Mouse (Mus musculus) left cerebral cortex, adult 2 months (tissue): ENCODE results near the gene Wdr25. TPM values are rescaled to one million over a fixed set of nuclear protein-coding genes. Genes with fewer than 3 reads are reported as not detected.

Experiments used
- DNase-seq, 2 experiments: peaks; one replicate each; pipeline ENCODE4 v3.0.0; 2021 to 2022; ENCODE audit warnings: low spot score in 2 of 2, mixed read lengths in 1 of 2; ENCODE audit errors: extremely low spot score in 1 of 2
- H3K27ac ChIP-seq: fragments of 200-600 bp; 2 replicates; pipeline ENCODE4 v1.8.1; 2022
- H3K4me3 ChIP-seq: fragments of 200-600 bp; 2 replicates; pipeline ENCODE4 v1.8.1; 2022
- CTCF ChIP-seq: fragments of 200-600 bp; IDR thresholded peaks from 2 replicates; pipeline ENCODE4 v1.8.1; 2022; ENCODE audit warnings: antibody characterized with exemption, mild to moderate bottlenecking, moderate library complexity
- intact Hi-C: fragments of 180-260 bp; cut with DNase I; formaldehyde crosslinking; loops from one replicate; pipeline ENCODE4 v1.15.1; 2025
- total RNA-seq, 2 experiments: library from RNA; stranded (reverse); gene quantifications; 2 replicates each; pipeline ENCODE4 v1.2.3; 2021

Wdr25 gene
- total RNA-seq, 2 experiments from 2014 or later, result 10.2 to 13.4 TPM

DNA sequence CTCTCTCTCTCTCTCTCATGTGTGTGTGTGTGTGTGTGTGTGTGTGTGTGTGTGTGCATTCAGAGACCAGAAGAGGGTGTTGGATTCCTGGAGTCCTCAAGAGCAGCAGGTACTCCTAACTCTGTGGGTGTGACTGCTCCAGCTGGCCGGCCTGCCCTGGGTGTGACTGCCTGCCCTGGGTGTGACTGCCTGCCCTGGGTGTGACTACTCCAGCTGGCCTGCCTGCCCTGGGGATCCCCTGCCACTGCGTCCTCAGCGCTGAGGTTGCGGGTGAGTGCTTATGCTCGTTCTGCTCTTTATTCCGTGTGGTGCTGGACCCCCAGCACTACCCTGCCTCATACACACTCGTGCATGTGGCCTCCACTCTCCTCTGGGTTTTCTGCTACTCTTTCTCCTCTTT lies 109.5 kb downstream of the Wdr25 start:
- DNase-seq, result no peak
- Histone ChIP-seq H3K27ac (no peak overlapping the region), H3K4me3 (no peak overlapping the region)
- TF ChIP-seq CTCF, result no peak
- intact Hi-C loops, result no loop called here

DNA sequence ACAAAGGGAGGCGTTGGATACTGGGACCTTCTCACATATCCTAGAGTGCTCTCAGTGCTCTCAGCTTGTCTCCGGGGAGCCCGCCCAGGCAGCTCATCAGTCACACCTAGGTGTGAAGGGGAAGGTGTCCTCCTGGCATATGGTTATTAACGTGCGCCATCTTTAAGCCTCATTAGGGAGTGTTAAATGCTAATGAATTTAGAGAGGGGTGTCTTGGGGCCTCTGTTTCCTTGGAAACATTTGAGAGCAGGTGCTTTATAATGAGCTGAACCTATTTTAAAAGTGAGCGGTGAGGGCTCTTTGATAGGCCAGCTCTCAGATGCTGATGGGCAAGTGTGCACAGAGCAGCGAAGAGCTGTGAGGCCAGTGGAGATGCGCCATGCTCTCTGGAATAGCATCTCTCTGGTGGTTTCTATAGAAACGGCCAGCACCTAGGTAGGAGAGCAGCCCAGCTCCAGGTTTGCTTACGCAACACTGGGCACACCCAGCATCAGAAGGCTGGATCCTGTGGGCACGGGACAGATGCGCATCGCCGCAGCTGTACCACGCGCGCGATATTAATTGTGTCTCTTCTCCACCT lies 116.7 kb downstream of the Wdr25 start:
- DNase-seq, result peak in 1 of 2 experiments; percentile 37
- intact Hi-C loops, result no loop called here
- no peak overlapping the region for H3K4me3 ChIP-seq
- no peak for TF ChIP-seq CTCF
- no peak overlapping the region for H3K27ac ChIP-seq

DNA sequence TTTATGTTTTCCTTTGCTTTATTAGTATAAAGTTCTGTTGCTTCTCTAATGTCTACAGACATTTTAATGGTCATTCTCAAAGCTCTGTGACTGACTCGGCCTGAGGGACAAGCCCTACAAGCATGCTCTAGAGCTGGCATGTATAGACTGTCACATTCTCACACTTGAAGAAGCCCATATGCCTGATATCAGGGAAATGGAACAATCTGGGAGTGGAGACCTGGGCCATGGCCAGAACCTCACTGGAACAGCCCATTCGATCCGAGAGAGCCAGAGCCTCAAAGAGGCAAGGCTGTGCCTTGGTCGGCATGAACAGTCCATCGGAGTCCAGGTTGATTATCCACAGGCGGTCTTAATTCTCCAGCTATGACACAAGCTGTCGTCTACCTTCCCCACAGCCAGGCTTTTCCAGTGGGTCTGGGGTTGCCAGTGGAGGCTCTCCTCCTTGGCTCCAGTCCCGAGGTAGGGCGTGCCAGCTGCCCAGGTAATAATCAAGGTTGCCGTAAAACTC lies 128.8 kb downstream of the Wdr25 start:
- H3K4me3 ChIP-seq, result no peak overlapping the region
- H3K27ac ChIP-seq, result no peak overlapping the region
- intact Hi-C loops, result no loop called here
- DNase-seq, result no peak
- TF ChIP-seq CTCF, result no peak

DNA sequence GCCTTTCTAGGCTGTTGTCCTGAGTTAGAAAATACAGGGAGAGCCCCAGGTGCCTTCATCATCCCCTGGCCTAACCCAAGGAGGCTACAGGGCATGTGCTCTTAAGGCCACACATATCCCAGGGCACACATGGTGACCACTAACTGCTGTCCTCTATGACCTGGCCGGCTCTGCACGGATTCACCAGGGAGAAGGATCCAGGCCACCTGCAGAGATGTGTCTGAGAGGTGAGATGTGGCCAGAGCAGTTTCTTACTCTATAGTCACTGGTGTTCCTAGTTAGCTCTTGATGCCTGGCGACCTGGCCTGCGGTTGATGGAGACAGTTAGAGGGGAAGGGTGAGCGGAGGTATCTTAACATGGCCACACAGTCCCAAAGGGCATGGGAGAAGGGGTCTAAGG lies 129.5 kb downstream of the Wdr25 start:
- Histone ChIP-seq H3K27ac (no peak overlapping the region), H3K4me3 (no peak overlapping the region)
- DNase-seq, result no peak
- TF ChIP-seq CTCF, result no peak
- intact Hi-C loops, result no loop called here

DNA sequence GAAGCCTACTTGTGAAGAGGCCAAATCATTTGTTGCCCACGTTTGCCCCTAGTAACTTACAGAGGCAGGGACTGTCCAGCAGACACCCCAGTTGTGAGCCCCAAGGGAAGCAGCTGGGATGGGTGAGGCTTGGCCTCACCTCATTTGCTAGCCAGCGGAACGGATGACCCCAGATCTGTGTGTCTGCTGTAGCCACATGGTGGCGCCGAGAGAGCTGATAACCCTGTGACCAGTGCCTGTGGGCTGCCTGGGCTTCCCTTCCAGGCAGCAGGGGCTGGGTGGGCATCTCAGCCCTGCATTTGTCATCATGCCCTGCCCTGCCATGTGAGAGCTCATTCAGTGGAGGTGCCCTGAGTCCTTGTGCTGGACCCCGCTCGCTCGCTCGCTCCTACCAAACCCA lies 130.3 kb downstream of the Wdr25 start:
- Histone ChIP-seq H3K4me3 (no peak overlapping the region), H3K27ac (no peak overlapping the region)
- peak; percentile 41 for TF ChIP-seq CTCF
- DNase-seq, result no peak
- intact Hi-C loops, result no loop called here

DNA sequence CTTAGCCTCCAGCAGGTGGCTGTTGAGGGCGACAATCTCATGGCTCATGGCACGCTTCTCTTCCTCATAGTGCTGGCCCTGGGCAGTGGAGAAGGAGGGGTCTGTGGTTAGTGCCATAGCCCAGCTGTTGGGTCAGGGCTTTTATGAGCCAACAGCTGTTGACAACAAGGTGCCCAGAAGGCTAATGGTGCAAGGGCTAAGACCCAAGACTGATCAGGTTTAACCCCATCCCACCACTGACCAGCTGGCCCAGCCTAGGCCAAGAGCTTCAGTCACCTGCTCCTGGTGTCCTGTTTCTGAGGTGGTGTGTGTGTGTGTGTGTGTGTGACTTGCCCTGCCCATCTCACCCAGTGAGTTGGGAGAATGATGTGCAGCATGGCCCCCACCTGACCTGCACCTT lies 143.6 kb downstream of the Wdr25 start:
- no peak for TF ChIP-seq CTCF
- intact Hi-C loops, result no loop called here
- no peak for DNase-seq

DNA sequence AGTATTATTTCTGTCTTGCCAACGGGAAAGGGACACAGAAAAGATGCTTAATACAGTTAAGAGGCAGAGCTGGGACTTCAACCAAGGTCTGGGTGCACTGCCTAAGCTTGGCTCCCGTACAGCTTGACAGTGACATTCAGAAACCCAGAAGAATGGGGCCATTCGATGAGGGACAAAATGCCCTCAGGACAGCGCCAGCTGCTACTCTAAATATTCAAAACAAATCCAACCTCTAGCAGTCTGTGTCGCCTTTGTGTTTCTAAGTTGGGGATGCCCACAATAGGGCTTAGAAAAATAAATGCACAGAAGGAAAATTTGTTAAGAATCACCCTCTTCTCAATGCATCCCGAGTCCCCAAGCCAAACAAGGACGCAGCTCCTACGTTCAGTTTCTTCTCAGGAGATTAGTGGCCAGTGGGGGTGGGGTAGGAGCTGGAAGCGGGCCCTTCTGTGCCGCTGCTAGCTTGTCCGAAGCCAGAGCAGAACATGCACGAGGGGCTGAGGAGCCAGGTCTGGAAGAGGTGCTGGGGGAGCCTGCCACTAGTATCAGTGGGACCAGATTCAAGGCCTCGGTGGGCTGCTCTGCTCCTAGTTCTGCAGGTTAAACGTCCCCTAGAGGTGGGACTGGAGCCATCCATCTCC lies 144.9 kb downstream of the Wdr25 start:
- no peak for DNase-seq
- intact Hi-C loops, result no loop called here
- no peak for TF ChIP-seq CTCF
- Histone ChIP-seq H3K4me3 (no peak overlapping the region), H3K27ac (no peak overlapping the region)

More for the DNA sequence above, 143.6 kb downstream of the Wdr25 start:
- no peak overlapping the region for H3K4me3 ChIP-seq
- H3K27ac ChIP-seq, result no peak overlapping the region

DNA sequence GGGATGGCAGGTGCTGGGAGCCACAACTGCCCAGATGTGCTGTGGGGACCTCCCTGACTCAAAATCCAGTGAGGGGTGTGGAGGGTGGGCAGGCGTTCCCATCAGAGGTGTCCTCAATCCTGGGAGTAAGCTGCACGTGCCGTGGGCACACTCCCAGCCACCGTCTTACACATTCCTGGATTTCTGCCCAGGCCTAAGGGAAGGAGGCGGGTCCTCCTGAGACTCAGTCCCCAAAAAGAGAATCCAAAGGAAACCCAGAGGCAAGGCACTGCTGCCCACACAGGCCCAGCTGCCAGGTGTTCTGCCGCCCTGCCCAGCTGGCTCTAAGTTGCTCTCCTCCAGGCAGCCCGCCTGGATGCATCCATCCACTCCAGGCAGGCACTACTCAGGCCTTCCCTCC lies 145.9 kb downstream of the Wdr25 start:
- Histone ChIP-seq H3K27ac (no peak overlapping the region), H3K4me3 (no peak overlapping the region)
- TF ChIP-seq CTCF, result no peak
- no peak for DNase-seq
- intact Hi-C loops, result no loop called here

DNA sequence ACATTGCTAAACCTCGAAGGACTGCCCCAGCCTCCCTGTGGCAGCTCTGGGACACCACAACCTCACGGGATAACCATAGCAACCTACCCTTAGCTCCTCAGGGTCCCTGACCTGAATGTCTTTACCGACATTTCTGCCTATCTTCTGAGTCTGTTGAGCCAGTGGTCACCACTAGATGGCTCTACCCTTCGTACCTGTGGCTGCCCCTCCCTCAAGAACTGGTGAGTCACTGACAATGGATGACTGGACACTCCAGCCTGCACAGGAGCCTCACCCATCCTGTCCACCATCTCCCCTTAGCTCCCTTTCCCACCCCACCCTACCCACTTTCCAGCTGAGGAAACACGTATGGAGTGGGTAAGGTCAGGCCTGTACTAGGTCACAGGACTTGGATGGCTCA lies 151.1 kb downstream of the Wdr25 start:
- peak; percentile 60 for TF ChIP-seq CTCF
- intact Hi-C loops, result no loop called here
- no peak for DNase-seq
- Histone ChIP-seq H3K4me3 (no peak overlapping the region), H3K27ac (no peak overlapping the region)

DNA sequence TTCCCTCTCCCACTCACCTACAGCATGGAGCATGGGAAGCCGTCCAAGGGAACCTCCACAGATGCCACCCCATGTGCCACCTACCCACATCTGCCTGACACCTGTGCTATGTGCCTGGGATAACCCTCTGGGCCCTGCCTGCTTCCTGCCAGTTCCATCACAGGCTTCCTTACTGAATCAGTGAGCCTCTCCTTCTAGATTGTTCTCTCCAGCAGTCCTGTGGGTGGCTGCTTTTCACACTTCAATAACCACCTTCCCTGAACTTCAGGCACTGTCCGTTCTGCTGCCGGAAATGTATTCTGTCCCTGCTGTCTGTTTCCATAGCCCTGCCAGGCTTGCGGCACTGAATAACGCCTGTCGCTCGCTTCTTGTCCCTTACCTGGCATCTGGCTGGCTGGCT lies 152.2 kb downstream of the Wdr25 start:
- no peak for TF ChIP-seq CTCF
- no peak overlapping the region for H3K27ac ChIP-seq
- DNase-seq, result no peak
- no peak overlapping the region for H3K4me3 ChIP-seq
- intact Hi-C loops, result no loop called here

DNA sequence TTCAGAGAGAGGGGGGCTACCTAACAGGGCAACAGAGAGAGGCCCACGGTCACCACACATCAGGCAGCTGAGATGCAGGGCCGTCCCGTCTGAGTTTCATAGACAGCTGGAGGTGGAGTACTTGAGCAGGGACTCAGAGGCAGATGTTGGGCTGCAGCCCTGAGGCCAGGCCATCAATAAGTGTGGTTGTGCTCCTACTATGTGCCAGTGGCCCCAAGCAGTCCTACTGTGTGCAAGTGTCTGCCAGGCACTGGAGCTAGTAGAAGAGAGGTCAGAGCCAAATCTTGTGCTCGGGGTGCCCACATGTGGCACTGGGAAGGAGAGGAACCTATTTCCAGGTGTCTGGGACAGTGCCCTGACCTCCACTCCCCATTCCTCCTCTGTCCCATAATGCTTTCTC lies 156.5 kb downstream of the Wdr25 start:
- TF ChIP-seq CTCF, result no peak
- H3K4me3 ChIP-seq, result no peak overlapping the region
- H3K27ac ChIP-seq, result no peak overlapping the region
- DNase-seq, result no peak
- intact Hi-C loops, result loop anchor here (5.0 kb wide), 1 partner anchor 1327 kb away; no protein-coding TSS in a partner anchor

DNA sequence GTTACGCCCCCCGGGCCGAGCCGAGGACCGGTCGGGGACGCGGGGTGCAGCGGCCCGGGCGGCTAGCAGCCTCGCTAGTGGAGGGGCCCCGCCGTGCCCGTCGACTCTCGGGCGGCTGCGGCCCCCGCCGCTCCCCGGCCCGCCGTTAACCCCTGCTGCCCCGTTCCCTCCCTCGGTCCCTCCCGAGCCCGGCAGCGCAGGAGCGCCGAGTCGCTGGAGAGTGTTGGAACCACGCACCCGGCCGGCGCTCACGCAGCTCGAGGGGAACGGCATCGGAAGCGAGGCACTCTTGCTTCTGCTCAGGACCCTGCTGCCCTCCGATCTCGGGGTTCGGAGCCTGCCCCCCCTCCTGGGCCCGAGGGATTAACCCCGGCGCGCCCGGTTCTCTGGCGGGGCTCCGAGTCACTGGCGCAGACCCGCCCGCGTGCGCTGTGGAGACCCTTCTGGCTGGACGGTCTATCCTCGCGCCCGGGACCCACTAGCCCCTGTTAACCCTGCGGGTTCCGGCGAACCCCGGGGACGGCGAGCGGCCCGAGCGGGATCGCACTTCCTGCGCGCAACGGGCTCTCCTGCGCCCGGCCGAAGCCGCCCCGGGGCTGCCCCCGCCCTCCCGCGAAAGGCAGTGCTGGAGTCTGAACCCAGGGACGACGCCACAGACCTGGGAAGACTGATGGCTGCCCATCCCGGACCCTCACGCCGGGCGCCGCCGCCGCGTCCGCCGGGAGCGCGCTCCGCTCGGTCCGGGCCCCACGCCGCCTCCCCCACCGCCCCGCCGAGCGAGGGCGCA lies 159.8 kb downstream of the Wdr25 start:
- TF ChIP-seq CTCF, result no peak
- no peak for DNase-seq
- peak overlapping the region; percentile 57 for H3K4me3 ChIP-seq
- H3K27ac ChIP-seq, result no peak overlapping the region
- intact Hi-C loops, result loop anchor here (5.0 kb wide), 1 partner anchor 1324 kb away; no protein-coding TSS in a partner anchor
